Mouse (Mus musculus): ENCODE results near the gene Pln. TPM values are rescaled to one million over a fixed set of nuclear protein-coding genes. Genes with fewer than 3 reads are reported as not detected.

Gene Pln
- polyA plus RNA-seq, 1 experiment from 2014 or later = 2.1 TPM

DNA sequence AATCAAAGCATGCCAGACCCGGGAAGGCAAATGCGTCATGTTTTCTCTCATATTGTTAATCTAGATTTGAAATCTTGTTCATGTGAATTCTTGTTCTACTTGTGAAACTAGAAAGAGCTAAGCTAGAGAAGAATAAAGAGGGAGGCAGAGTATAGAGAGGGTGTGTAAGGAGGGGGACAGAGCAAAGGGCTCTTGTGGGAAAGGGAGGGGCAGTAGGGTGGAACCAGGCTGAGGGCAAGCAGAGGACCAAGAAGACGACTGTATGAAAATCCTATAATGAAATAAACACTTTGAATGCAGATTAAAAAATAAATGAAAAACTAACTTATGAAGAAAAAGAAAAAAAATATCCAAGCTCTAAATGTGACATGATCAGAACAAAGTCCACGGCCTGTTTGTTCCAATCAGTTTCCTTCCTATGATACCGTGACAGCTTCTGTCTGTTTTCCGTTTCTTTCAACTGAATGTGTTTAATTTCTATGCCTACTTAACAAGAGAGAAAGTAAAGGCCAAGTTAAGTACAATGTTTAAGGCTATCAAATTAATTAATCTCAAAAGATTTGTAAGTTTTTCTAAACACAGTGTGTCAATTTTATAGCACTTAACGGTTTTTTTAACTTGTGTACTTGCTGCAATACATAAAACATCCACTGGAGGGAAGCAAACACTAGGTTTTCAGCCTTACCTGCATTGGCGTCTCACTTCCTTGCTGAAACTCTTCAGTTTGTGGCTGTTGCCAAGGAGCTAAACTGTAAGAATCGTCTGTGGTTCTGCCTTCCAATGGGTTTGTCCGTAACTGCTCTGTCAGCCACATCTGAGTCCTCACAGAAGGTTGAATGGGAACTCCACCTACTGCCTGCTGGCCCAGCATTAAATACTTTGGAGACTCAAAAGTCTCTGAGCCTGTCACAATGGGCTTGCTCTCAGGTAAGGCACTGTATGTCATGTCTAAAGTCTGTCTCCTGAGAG is 10.6 kb downstream of the Pln start:
- WGBS = 58% methylated on average over 10 of the region's 10 CpGs
- no peak overlapping the region for H3K4me3 ChIP-seq (ENCODE audit: low read depth, low read length)

DNA sequence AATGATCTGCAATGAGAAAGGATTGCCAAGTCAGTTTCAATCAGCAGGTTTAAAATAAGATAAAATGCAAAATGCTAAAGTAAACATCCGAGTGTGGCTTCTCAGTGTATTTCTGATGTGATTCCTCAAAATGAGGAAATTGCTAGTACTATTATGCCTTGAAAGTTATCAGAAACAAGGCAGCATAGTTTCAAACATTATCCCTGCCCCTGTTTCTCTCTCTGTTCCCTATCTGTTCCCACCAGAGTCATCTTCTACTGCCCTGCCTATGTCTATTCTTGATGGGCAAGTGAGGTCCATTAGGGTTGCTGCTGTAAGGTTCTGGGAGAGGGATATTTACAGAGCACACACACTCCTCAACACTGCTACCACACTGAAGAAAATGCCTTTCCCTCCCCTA is 11.8 kb downstream of the Pln start:
- H3K9ac ChIP-seq (replicated peaks; ENCODE audit: low read depth, low read length) = no peak overlapping the region
- no peak for ATAC-seq (ENCODE audit: low read depth)
- no peaks in the 10 kb centered on the region for H3K36me3 ChIP-seq (ENCODE audit: control insufficient read depth, insufficient read depth, low read length)
- no peak overlapping the region for H3K4me3 ChIP-seq (ENCODE audit: low read depth, low read length)
- H3K27me3 ChIP-seq (ENCODE audit: control insufficient read depth, insufficient read depth, low read length) = no peaks in the 10 kb centered on the region
- no peak overlapping the region for H3K27ac ChIP-seq (ENCODE audit: low read depth, low read length)
- WGBS = 84% methylated on average over 1 of the region's 1 CpGs
- no peak overlapping the region for H3K4me2 ChIP-seq (ENCODE audit: low read depth, low read length)
- no peaks in the 10 kb centered on the region for H3K9me3 ChIP-seq (ENCODE audit: control insufficient read depth, low read length)
- H3K4me1 ChIP-seq (ENCODE audit: control insufficient read depth, insufficient read depth, low read length) = no peaks in the 10 kb centered on the region

More for the DNA sequence above, 10.6 kb downstream of the Pln start:
- Histone ChIP-seq H3K4me1 (ENCODE audit: control insufficient read depth, insufficient read depth, low read length) (no peaks in the 10 kb centered on the region), H3K36me3 (ENCODE audit: control insufficient read depth, insufficient read depth, low read length) (no peaks in the 10 kb centered on the region), H3K9me3 (ENCODE audit: control insufficient read depth, low read length) (no peaks in the 10 kb centered on the region), H3K4me2 (ENCODE audit: low read depth, low read length) (no peak overlapping the region), H3K27ac (ENCODE audit: low read depth, low read length) (no peak overlapping the region), H3K27me3 (ENCODE audit: control insufficient read depth, insufficient read depth, low read length) (no peaks in the 10 kb centered on the region), H3K9ac (replicated peaks; ENCODE audit: low read depth, low read length) (no peak overlapping the region)
- ATAC-seq (ENCODE audit: low read depth) = peak; percentile 67; the same call in 1 of the 2 replicates

DNA sequence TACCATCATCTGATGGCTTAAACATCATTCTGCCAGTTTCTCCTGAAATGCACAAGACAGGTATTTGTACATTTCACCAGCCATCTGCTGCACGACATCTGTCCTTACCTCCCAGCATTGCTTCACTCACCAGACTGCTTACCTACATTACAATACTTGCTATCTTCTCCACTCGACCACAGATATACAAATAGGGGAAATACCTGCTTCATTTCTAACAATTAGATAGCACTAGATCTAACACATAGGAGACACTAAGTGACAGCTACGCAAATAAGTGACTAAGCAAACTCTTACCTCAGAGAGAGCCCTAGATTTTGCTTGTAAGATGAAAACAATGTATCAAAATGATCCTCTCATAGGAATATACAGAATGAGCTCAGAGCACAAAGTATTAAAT is 16.2 kb downstream of the Pln start:
- Histone ChIP-seq H3K9ac (replicated peaks; ENCODE audit: low read depth, low read length) (no peak overlapping the region), H3K27ac (ENCODE audit: low read depth, low read length) (no peak overlapping the region), H3K4me3 (ENCODE audit: low read depth, low read length) (no peak overlapping the region), H3K4me2 (ENCODE audit: low read depth, low read length) (no peak overlapping the region), H3K9me3 (ENCODE audit: control insufficient read depth, low read length) (no peaks in the 10 kb centered on the region), H3K4me1 (ENCODE audit: control insufficient read depth, insufficient read depth, low read length) (no peaks in the 10 kb centered on the region), H3K36me3 (ENCODE audit: control insufficient read depth, insufficient read depth, low read length) (no peaks in the 10 kb centered on the region), H3K27me3 (ENCODE audit: control insufficient read depth, insufficient read depth, low read length) (no peaks in the 10 kb centered on the region)
- ATAC-seq (ENCODE audit: low read depth) = no peak
- WGBS = 86% methylated on average over 3 of the region's 3 CpGs

DNA sequence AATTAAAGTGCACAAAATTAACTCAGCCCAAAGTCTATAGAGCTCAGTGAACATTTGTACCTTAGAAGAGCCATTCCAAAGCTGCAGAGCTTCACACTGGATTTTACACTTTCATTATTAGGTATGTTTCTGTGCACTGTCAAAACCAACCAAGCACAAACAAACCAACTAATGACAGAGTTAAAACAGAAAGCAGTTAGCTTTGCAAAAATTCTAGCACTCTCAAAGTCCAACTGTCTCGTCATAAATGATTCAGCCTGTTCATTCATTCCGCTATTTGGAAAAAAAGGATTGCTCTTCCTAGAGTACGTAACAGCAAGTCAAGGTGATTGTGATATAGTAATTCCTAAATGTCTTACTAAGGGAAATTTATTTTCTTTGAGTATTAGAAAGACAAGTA is 21.5 kb downstream of the Pln start:
- H3K9me3 ChIP-seq (ENCODE audit: control insufficient read depth, low read length) = no peaks in the 10 kb centered on the region
- no peaks in the 10 kb centered on the region for H3K36me3 ChIP-seq (ENCODE audit: control insufficient read depth, insufficient read depth, low read length)
- H3K4me2 ChIP-seq (ENCODE audit: low read depth, low read length) = no peak overlapping the region
- 83% methylated on average over 3 of the region's 3 CpGs for WGBS
- no peak overlapping the region for H3K4me3 ChIP-seq (ENCODE audit: low read depth, low read length)
- H3K4me1 ChIP-seq (ENCODE audit: control insufficient read depth, insufficient read depth, low read length) = no peaks in the 10 kb centered on the region
- H3K27ac ChIP-seq (ENCODE audit: low read depth, low read length) = no peak overlapping the region
- no peaks in the 10 kb centered on the region for H3K27me3 ChIP-seq (ENCODE audit: control insufficient read depth, insufficient read depth, low read length)
- no peak for ATAC-seq (ENCODE audit: low read depth)
- H3K9ac ChIP-seq (replicated peaks; ENCODE audit: low read depth, low read length) = no peak overlapping the region

DNA sequence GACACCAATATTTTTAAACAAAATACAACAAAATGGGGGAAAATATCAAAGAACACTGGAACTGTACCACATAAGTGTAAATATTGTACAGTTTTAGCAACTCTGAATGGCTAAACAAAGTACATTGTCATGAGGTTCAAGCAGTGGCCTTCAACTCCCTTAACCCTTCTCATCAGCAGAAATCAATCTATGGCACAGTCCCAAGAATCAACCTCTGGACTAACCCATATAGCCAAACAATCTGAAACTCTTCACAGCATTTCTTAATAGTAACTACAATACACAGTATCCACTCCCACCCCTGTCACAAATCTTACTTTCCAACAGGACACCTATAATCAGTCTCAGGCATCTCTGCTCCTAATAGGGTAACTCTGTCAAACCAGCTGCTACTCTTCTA is 26.8 kb downstream of the Pln start:
- no peak overlapping the region for H3K4me2 ChIP-seq (ENCODE audit: low read depth, low read length)
- no peak overlapping the region for H3K27ac ChIP-seq (ENCODE audit: low read depth, low read length)

DNA sequence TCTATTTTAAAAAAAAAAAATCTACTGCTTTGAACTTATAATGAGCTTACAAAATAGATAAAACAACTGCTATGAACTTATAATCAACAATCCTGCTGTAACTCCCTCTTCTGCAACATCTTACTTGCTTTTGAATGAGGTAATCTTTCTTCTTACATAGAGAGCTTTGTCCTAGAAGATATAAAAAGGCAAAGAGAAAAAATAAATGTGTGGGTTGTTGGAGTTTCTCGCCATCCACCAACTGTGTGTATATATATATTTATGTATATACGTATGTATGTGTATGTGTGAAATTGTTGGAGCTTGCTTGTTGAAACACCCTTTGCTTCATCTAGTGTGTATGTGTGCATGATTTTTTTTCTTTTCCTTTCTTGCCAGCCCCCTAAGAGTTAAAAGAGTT is 29.8 kb downstream of the Pln start:
- no peak overlapping the region for H3K4me3 ChIP-seq (ENCODE audit: low read depth, low read length)
- no peaks in the 10 kb centered on the region for H3K4me1 ChIP-seq (ENCODE audit: control insufficient read depth, insufficient read depth, low read length)
- no peak overlapping the region for H3K4me2 ChIP-seq (ENCODE audit: low read depth, low read length)
- H3K9ac ChIP-seq (replicated peaks; ENCODE audit: low read depth, low read length) = no peak overlapping the region
- no peaks in the 10 kb centered on the region for H3K9me3 ChIP-seq (ENCODE audit: control insufficient read depth, low read length)
- WGBS = 93% methylated on average over 2 of the region's 2 CpGs
- no peaks in the 10 kb centered on the region for H3K36me3 ChIP-seq (ENCODE audit: control insufficient read depth, insufficient read depth, low read length)
- no peak overlapping the region for H3K27ac ChIP-seq (ENCODE audit: low read depth, low read length)
- ATAC-seq (ENCODE audit: low read depth) = no peak
- H3K27me3 ChIP-seq (ENCODE audit: control insufficient read depth, insufficient read depth, low read length) = no peaks in the 10 kb centered on the region

More for the DNA sequence above, 26.8 kb downstream of the Pln start:
- Histone ChIP-seq H3K4me1 (ENCODE audit: control insufficient read depth, insufficient read depth, low read length) (no peaks in the 10 kb centered on the region), H3K4me3 (ENCODE audit: low read depth, low read length) (no peak overlapping the region), H3K27me3 (ENCODE audit: control insufficient read depth, insufficient read depth, low read length) (no peaks in the 10 kb centered on the region), H3K9ac (replicated peaks; ENCODE audit: low read depth, low read length) (no peak overlapping the region), H3K9me3 (ENCODE audit: control insufficient read depth, low read length) (no peaks in the 10 kb centered on the region), H3K36me3 (ENCODE audit: control insufficient read depth, insufficient read depth, low read length) (no peaks in the 10 kb centered on the region)
- ATAC-seq (ENCODE audit: low read depth) = no peak

DNA sequence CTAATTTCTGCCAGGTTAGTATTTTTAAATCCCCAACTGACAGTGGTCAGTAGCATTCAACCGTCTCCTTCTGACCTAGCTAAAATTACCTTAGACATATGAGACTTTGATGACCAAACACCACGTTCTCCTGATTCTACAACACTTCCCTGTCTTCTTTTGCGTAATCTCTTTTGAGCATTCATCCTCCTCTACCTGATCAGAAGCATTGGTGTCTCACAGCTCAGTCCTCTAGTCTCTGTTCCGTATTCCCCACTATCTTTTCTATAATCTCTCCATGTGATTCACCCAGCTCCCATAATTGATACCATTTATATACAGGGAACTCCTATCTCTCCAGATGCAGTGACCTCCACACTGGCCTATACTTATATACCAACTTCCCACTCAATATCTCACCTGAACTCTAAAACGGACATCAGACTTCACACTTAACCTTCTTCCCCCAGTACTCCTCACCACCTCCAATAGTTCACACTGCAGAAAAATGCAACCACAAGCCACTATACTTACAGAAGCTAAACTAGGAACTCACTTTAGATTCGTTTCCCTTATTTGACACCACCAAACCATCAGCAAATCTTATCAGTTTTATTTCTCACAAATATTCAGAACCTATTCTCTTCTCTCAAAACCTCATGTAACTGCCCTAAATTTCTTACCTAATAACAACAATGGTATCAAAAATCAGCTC is 36.6 kb downstream of the Pln start:
- WGBS = 90% methylated on average over 6 of the region's 6 CpGs
- no peak for ATAC-seq (ENCODE audit: low read depth)
- Histone ChIP-seq H3K4me3 (ENCODE audit: low read depth, low read length) (no peak overlapping the region), H3K4me1 (ENCODE audit: control insufficient read depth, insufficient read depth, low read length) (peaks cover 15% of the 10 kb centered on the region; the same call in 1 of the 2 replicates), H3K9me3 (ENCODE audit: control insufficient read depth, low read length) (no peaks in the 10 kb centered on the region), H3K4me2 (ENCODE audit: low read depth, low read length) (no peak overlapping the region), H3K36me3 (ENCODE audit: control insufficient read depth, insufficient read depth, low read length) (no peaks in the 10 kb centered on the region), H3K27me3 (ENCODE audit: control insufficient read depth, insufficient read depth, low read length) (no peaks in the 10 kb centered on the region), H3K9ac (replicated peaks; ENCODE audit: low read depth, low read length) (no peak overlapping the region), H3K27ac (ENCODE audit: low read depth, low read length) (no peak overlapping the region)

DNA sequence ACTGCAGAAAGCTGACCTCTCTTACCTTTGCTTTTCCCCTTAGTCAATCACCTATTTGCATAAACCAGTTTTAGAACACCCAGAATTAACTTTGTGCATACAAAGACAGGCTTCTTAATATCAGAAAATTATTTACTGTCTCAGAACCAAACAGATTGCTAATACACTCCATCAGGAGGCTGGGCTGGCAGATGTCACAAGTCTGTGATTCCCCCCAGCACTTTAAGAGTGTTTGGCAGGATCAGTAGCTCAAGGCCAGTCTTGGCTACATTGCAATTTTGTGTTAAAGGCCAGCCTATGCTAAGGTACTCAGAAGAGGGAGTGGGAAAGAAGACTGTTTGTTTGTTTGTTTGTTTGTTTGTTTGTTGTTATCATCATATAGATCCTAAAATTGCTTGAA is 39.6 kb downstream of the Pln start:
- Histone ChIP-seq H3K4me2 (ENCODE audit: low read depth, low read length) (peak overlapping the region; percentile 17; the same call in 1 of the 2 replicates), H3K9ac (replicated peaks; ENCODE audit: low read depth, low read length) (no peak overlapping the region), H3K36me3 (ENCODE audit: control insufficient read depth, insufficient read depth, low read length) (no peaks in the 10 kb centered on the region), H3K27ac (ENCODE audit: low read depth, low read length) (no peak overlapping the region), H3K9me3 (ENCODE audit: control insufficient read depth, low read length) (no peaks in the 10 kb centered on the region), H3K4me3 (ENCODE audit: low read depth, low read length) (peak overlapping the region; percentile 2; the same call in 1 of the 2 replicates), H3K27me3 (ENCODE audit: control insufficient read depth, insufficient read depth, low read length) (no peaks in the 10 kb centered on the region), H3K4me1 (ENCODE audit: control insufficient read depth, insufficient read depth, low read length) (peaks cover 15% of the 10 kb centered on the region; the same call in 1 of the 2 replicates)
- no peak for ATAC-seq (ENCODE audit: low read depth)

DNA sequence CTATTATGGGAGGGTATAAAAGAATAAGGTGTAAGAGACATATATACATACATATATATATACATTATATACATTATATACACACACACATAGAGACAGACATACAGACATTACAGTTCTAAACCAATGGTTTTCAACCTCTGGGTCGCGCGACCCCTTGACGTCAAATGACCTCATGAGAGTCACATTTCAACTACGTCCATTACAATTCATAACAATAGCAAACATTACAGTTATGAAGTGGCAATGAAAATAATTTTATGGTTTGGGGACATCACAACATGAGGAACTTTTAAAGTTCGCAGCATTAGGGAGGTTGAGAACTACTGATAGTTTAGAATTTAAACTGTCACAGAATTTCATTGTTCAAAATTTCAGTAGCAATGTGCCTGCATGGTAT is 40.8 kb downstream of the Pln start:
- Histone ChIP-seq H3K4me2 (ENCODE audit: low read depth, low read length) (peak overlapping the region; percentile 71), H3K9me3 (ENCODE audit: control insufficient read depth, low read length) (no peaks in the 10 kb centered on the region), H3K4me1 (ENCODE audit: control insufficient read depth, insufficient read depth, low read length) (peaks cover 15% of the 10 kb centered on the region; the same call in 1 of the 2 replicates), H3K27ac (ENCODE audit: low read depth, low read length) (no peak overlapping the region), H3K9ac (replicated peaks; ENCODE audit: low read depth, low read length) (no peak overlapping the region; the same call in 1 of the 2 replicates), H3K4me3 (ENCODE audit: low read depth, low read length) (peak overlapping the region; percentile 98), H3K36me3 (ENCODE audit: control insufficient read depth, insufficient read depth, low read length) (no peaks in the 10 kb centered on the region), H3K27me3 (ENCODE audit: control insufficient read depth, insufficient read depth, low read length) (no peaks in the 10 kb centered on the region)
- WGBS = 73% methylated on average over 6 of the region's 6 CpGs
- ATAC-seq (ENCODE audit: low read depth) = no peak
